Mouse (Mus musculus): ENCODE results near the gene Zmpste24.

- TF ChIP-seq CTCF (IDR thresholded peaks at IDR 0.05) (no peak), EP300 (IDR thresholded peaks at IDR 0.05; ENCODE audit: insufficient read depth, low read depth, low read length) (no peak), POLR2A (IDR thresholded peaks at IDR 0.05; ENCODE audit: insufficient read depth, low read depth, low read length) (no peak)
These were observed 17.6 kb downstream of the Zmpste24 start for GRCm38 (mm10) chr4:121080395-121080794.
